Mouse (Mus musculus) spleen, adult 2 months (tissue): ENCODE results near the gene Gm45213.

ENCODE experiments used
- CTCF ChIP-seq: fragments of 200-500 bp; IDR thresholded peaks from 2 replicates; pipeline ENCODE4 v1.5.1; 2011; ENCODE audit warnings: mild to moderate bottlenecking, inconsistent platforms; ENCODE audit not compliant: insufficient read depth, insufficient read length, insufficient replicate concordance; ENCODE audit errors: extremely low read depth
- POLR2A ChIP-seq: fragments of 200-500 bp; IDR thresholded peaks from 2 replicates; pipeline ENCODE4 v1.6.1; 2011; ENCODE audit warnings: low read depth, low read length, inconsistent platforms

DNA sequence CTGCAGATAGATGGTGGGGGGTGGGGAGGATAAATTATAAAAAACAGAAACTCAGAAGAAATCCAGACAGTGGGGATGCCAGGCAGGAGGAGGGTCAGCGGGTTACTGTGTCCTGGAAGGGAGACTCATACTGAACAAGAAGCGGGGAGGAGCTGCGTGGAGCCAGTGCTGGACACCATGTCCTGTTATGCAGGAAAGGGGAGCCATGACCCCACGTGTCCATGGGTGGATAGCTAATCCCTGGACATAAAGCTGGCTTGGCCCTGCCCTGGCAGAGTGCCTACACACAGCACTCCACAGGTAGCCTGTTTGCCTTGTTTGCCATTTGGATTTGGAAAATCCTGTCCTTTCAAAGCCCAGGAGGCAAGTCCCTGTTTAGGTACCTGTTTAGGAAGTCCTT is 4.6 kb downstream of the Gm45213 start:
- TF ChIP-seq POLR2A = no peak
- TF ChIP-seq CTCF = no peak
